Mouse (Mus musculus) lung, embryonic 15.5 days (tissue): Measurements from ENCODE around the gene Sdhd. TPM values are rescaled to one million over a fixed set of nuclear protein-coding genes. Genes with fewer than 3 reads are reported as not detected.
A peak's percentile ranks its signal among the peaks of the same experiment; 100 is the strongest.
"Not testable (repeated sequence)": the region's sequence is repeated elsewhere in the genome, so short reads cannot be mapped to it uniquely, and the experiment has no call there.

Experiments used
- ATAC-seq: fragments of 200-750 bp; cut with Nextera tagmentation; 2 replicates; pipeline ENCODE4 v1.8.0; 2017; ENCODE audit warnings: moderate number of reproducible peaks, borderline replicate concordance; ENCODE audit not compliant: low FRiP score, low TSS enrichment; ENCODE audit errors: extremely low read depth
- H3K27ac ChIP-seq: fragments of 300-500 bp; sonication (generic); 2 replicates; pipeline ENCODE4 v1.5.1; 2015; ENCODE audit warnings: moderate library complexity, mild to moderate bottlenecking, inconsistent platforms
- H3K27me3 ChIP-seq: fragments of 300-500 bp; sonication (generic); 2 replicates; pipeline ENCODE4 v1.6.1; 2015; ENCODE audit warnings: inconsistent platforms
- H3K36me3 ChIP-seq: fragments of 300-500 bp; sonication (generic); 2 replicates; pipeline ENCODE4 v1.6.1; 2015; ENCODE audit warnings: inconsistent platforms
- H3K4me1 ChIP-seq: fragments of 300-500 bp; sonication (generic); 2 replicates; pipeline ENCODE4 v1.6.1; 2015; ENCODE audit warnings: inconsistent platforms
- H3K4me2 ChIP-seq: fragments of 300-500 bp; sonication (generic); 2 replicates; pipeline ENCODE4 v1.6.1; 2015; ENCODE audit warnings: inconsistent platforms, mild to moderate bottlenecking, moderate library complexity
- H3K4me3 ChIP-seq: fragments of 300-500 bp; sonication (generic); 2 replicates; pipeline ENCODE4 v1.5.1; 2015; ENCODE audit warnings: mild to moderate bottlenecking, inconsistent platforms
- H3K9ac ChIP-seq: fragments of 300-500 bp; sonication (generic); 2 replicates; pipeline ENCODE4 v1.6.1; 2015; ENCODE audit warnings: inconsistent platforms
- H3K9me3 ChIP-seq: fragments of 300-500 bp; sonication (generic); 2 replicates; pipeline ENCODE4 v1.6.1; 2016; ENCODE audit warnings: inconsistent platforms
- WGBS: fragments of 180-500 bp; shearing (Covaris S2); methylation state at CpG from one replicate; pipeline ENCODE4 v1.1.7; 2015; 5-methylcytosine and 5-hydroxymethylcytosine counted together
- polyA plus RNA-seq: library from polyadenylated mRNA; unstranded; fragments of >200 nt; fragmentation: Nextera tagmentation; extraction: Ambion mirVana; gene quantifications from 2 replicates; pipeline ENCODE4 v1.2.1, GENCODE M21; 2015

Gene Sdhd
- polyA plus RNA-seq = 305 and 310 TPM in 2 replicates

DNA sequence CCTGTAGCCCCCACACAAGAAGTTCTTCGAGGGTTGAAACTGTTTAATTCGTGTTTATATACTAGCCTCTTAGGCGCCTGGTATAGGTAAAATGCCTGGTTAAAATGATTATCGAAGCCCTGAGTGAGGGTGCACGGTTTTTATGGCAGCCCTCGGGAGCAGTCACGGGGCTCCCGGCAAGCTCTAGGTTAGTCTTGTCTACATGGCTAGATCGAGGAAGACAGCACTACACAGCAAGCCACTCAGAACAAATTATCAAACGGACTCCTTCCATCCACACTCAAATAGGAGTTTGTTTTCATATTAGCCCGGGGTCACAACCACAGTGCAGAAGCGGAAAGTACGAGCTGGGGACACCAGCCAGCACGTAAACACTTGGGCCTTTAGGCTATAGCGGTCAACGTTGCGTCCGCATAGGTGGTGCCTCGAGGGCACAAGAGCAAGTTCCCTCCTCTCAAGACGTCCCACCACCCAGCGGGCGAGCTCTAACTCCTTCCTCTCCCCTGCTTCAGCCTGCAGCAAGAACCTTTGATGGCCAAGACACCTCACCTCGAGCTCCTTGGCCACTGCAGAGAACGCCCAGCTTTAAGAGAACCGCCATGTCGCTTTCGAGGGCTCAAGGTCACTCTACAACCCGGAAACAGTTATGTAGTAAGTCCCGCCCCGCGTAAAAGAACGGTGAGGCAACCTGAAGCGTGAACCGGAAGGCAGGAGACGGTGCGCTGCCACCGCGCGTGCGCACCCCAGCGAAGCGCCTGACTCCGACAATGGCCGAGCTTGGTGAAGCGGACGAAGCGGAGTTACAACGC, at the start of gene Sdhd, which contains the start of gene Timm8b:
TSS of gene Sdhd (minus strand) at position 624 of the 809 bp plus-strand sequence.
TSS of gene Timm8b (plus strand) at position 722 of the 809 bp plus-strand sequence.
- Histone ChIP-seq H3K4me3 (peak within 1 kb of the TSS; percentile 94), H3K27ac (peak within 1 kb of the TSS; percentile 90), H3K36me3 (peaks cover 49% of the 10 kb centered on the region), H3K9ac (peak within 1 kb of the TSS; percentile 87), H3K4me1 (peaks cover 23% of the 10 kb centered on the region), H3K9me3 (no peaks in the 10 kb centered on the region), H3K4me2 (peak within 1 kb of the TSS; percentile 84), H3K27me3 (no peaks in the 10 kb centered on the region)
- WGBS = under 1% methylated on average over 48 of the region's 48 CpGs
- peak; percentile 96 for ATAC-seq

DNA sequence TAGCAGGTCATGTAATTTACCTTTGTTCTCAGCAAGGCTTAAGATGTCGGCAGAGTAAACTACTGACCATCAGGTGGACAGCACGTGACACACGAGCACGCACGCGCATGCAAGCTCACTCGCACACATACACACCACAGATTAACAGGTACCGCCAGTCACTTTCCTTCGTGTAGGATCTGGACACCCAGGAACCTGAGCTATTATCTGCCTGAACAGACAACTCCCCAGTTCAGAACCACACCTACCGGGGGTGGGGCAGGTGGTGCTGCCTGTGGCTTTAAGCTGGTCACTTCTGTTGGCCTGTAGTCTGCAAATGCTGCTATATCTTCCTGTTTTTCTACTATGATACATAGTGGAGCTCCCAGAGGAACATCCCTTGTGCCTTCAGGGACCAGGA, 46.9 kb upstream of the Sdhd start:
- H3K4me3 ChIP-seq = no peak overlapping the region
- H3K9ac ChIP-seq = no peak overlapping the region
- H3K27me3 ChIP-seq = no peaks in the 10 kb centered on the region
- H3K9me3 ChIP-seq = no peaks in the 10 kb centered on the region
- H3K36me3 ChIP-seq = peaks cover 55% of the 10 kb centered on the region
- H3K4me1 ChIP-seq = no peaks in the 10 kb centered on the region
- 95% methylated on average over 10 of the region's 10 CpGs for WGBS
- no peak overlapping the region for H3K4me2 ChIP-seq
- ATAC-seq = no peak
- H3K27ac ChIP-seq = no peak overlapping the region

DNA sequence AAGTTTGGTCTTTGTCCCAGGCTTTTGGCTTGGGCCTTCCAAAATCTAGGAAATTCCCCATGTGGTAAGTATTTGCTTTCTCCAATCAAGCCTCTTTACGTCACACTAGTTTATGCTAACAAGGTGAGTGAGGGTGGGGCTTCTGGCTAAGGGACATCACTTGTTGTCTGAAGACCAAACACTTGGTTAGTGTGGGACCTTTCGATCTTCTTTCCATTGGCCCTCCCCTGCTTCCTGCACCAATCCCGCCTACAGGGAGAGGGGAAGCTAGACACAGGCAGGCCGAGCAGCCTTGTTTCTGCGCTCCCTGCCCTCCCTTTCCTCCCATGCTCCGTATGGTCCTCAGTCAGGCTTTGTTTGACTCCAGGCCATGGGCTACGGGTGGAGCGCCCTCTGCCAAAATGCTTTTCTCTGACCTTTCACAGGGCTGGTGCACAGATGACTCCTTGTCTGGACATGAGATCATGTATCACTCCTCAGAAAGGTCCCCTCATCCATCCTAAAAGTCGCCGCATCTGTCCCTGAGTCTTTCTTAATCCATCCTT, 43.3 kb upstream of the Sdhd start:
- Histone ChIP-seq H3K9ac (no peak overlapping the region), H3K4me1 (no peaks in the 10 kb centered on the region), H3K27ac (no peak overlapping the region), H3K4me2 (no peak overlapping the region), H3K27me3 (no peaks in the 10 kb centered on the region), H3K9me3 (no peaks in the 10 kb centered on the region), H3K4me3 (no peak overlapping the region), H3K36me3 (peaks cover 66% of the 10 kb centered on the region)
- whole genome bisulfite sequencing = 81% methylated on average over 10 of the region's 10 CpGs
- ATAC-seq = no peak

DNA sequence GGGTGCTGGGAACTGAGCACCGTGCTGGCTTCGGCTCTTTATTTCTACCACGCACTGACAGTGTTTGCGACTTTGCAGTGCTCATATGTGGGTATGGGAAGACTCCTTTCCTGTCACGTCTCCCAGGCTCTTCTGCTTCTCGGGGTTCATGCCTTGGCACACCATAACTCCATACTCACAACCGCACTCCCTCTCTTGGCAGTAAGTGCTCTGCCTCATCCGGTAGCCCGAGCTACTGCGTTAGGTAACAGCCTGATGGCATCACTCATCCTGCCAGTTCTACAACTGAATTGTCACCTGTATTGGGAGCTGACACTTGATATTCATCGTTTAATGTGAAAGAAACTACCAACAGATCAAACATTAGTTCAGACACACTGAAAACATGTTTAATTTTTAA, 30.7 kb upstream of the Sdhd start:
- no peaks in the 10 kb centered on the region for H3K4me1 ChIP-seq
- no peak overlapping the region for H3K9ac ChIP-seq
- 90% methylated on average over 11 of the region's 11 CpGs for WGBS
- H3K4me3 ChIP-seq = no peak overlapping the region
- no peaks in the 10 kb centered on the region for H3K27me3 ChIP-seq
- H3K4me2 ChIP-seq = no peak overlapping the region
- ATAC-seq = no peak
- H3K9me3 ChIP-seq = no peaks in the 10 kb centered on the region
- H3K36me3 ChIP-seq = peaks cover 41% of the 10 kb centered on the region
- no peak overlapping the region for H3K27ac ChIP-seq

DNA sequence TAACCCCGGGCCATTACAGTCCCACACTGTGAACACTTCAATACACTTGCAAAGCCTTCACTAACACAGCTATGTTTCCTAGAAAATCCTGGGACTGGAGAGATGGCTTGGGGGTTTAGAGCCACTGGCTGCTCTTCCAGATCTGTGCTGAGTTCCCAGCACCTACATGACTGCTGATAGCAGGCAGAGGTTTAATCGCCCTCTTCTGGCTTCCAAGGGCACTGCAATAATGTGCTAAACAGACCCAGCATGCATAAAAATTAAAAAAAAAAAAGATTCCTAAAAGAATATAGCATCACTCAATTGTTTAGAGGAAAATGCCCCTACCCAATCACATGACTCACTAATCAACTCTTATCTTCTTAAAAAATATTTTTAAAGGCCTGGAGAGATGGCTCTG, 29.4 kb upstream of the Sdhd start:
- H3K4me1 ChIP-seq = no peaks in the 10 kb centered on the region
- no peaks in the 10 kb centered on the region for H3K27me3 ChIP-seq
- no peak for ATAC-seq
- no peak overlapping the region for H3K4me3 ChIP-seq
- no peaks in the 10 kb centered on the region for H3K9me3 ChIP-seq
- H3K27ac ChIP-seq = no peak overlapping the region
- no peak overlapping the region for H3K9ac ChIP-seq
- WGBS = 59% methylated on average over 2 of the region's 2 CpGs
- H3K4me2 ChIP-seq = no peak overlapping the region
- H3K36me3 ChIP-seq = peaks cover 34% of the 10 kb centered on the region

DNA sequence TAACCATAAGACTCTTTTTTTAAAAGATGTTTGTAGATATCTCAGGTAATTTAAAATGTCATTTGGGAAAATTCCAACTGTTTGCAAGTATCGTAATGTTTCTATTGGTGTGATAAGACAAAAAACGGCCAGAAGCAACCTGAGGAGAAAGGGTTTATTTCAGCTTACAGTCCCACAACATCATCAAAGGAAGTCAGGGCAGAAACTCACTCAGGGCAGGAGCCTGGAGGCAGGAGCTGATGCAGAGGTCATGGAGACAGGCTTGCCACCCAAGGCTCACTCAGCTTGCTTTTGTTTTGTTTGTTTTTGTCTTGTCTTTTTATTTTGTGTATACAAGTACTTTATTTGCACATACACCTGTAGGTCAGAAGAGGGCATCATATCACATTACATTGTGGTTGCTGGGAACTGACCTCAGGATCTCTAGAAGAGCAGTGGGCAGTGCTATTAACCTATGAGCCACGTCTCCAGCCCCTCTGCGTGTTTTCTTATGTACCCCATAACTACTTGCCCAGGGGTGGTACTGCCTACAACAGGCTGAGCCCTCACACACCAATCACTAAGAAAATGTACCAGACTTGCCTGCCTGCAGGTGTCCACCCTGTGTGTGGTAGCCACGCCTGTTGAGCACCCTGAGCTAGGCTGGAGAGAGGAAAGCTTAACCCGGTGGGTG, 28.5 kb upstream of the Sdhd start:
- no peaks in the 10 kb centered on the region for H3K9me3 ChIP-seq
- no peak for ATAC-seq
- 85% methylated on average over 6 of the region's 6 CpGs for WGBS

DNA sequence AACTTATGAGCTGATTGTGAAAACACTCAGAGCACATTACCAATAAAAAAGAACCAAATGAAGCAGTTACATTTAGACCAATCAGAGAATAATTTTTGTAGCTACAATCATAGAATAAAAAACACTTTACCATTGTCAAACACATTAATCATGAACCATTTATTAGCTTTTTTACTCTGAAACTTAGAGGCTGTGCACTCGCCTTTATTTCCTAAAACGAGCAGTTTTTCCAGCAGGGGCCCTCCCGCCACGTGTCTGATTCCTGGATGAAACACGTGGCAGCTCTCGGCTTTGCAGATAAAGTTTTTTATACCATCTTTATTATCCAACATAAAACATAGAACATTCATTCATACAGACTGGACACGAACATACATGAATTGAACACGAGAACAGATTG, 27.3 kb upstream of the Sdhd start:
- H3K4me1 ChIP-seq, H3K9me3 ChIP-seq, H3K9ac ChIP-seq, H3K27me3 ChIP-seq, H3K27ac ChIP-seq, H3K4me2 ChIP-seq, ATAC-seq, H3K4me3 ChIP-seq: not testable (repeated sequence)
- 91% methylated on average over 6 of the region's 8 CpGs for WGBS
- H3K36me3 ChIP-seq = peaks cover 18% of the 10 kb centered on the region

More for the DNA sequence above, 28.5 kb upstream of the Sdhd start:
- Histone ChIP-seq H3K27ac (no peak overlapping the region), H3K4me1 (no peaks in the 10 kb centered on the region), H3K36me3 (peaks cover 28% of the 10 kb centered on the region), H3K4me3 (no peak overlapping the region), H3K4me2 (no peak overlapping the region), H3K27me3 (no peaks in the 10 kb centered on the region), H3K9ac (no peak overlapping the region)

DNA sequence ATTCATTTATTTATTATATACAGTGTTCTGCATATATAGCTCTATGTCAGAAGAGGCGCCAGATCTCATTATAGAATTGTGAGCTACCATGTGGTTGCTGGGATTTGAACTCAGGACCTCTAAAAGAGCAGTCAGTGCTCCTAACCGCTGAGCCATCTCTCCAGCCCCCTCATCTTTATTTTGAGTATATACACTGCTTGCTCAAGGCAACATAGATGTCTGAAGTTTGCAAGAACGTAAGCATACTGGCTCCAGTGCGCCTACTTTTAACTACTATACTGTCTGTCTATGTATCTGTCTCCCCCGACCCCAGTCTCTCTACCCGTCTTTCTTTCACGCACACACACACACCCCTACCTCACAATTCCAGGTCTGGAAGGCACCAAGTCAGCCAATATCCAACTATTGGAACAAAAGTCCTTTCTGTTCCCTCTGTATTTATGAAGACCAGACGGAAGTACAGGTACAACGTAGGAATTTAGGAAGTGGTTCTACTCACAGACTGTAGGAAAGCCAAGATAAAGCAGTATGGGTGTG, 14.2 kb upstream of the Sdhd start:
- WGBS = 56% methylated on average over 9 of the region's 9 CpGs
- no peaks in the 10 kb centered on the region for H3K9me3 ChIP-seq
- H3K27me3 ChIP-seq = no peaks in the 10 kb centered on the region
- H3K4me2 ChIP-seq = peak overlapping the region; percentile 70
- H3K36me3 ChIP-seq = peaks cover 21% of the 10 kb centered on the region
- H3K4me3 ChIP-seq = peak overlapping the region; percentile 100
- no peak for ATAC-seq
- peaks cover 15% of the 10 kb centered on the region for H3K4me1 ChIP-seq
- H3K9ac ChIP-seq = no peak overlapping the region
- H3K27ac ChIP-seq = no peak overlapping the region

DNA sequence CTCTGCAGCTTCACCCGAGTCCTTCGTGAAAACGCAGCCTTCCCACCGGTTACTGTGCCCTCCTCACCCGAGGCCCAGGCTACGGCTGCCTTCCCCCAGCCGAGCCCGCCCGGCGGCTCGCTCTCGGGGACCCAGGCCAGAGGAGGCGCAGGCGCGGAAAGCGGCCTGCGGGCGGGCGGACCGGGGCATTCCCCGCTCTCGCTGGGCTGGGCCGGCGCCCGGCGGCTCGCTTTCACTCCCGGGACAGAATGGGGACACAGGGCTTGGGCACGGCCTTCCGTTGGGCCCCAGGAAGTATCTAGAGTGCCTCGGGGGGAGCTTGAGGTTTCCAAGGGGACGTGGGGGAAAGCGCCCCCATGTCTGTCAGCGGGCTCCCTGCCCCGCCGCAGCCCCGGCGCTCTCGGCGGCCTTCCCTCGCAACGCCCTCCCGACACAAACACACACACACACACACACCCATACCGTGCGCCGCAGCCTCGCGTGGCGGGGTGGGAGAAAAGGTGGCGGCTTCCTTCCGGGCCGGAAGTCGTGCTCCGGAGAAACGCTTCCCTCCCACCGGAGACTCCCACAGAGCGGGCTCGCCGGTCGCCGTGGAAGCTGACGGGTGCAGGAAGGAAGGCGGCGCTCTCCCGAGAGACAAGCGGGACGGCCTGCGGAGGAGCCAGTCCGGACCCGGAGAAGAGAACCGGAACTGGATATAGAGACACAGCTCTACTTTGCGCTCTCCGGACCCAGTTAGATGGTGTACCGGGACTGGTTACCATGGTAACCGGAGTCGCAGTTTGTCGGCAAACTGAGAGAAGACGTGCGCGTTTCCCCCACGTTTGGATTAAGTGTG, 13.4 kb upstream of the Sdhd start, which contains the start of the genes Pih1d2 and Nkapd1:
TSS of gene Pih1d2 (plus strand) at position 556 of the 838 bp plus-strand sequence.
TSS of gene Nkapd1 (minus strand) at position 699 of the 838 bp plus-strand sequence.
- Histone ChIP-seq H3K36me3 (peaks cover 29% of the 10 kb centered on the region), H3K9ac (peak within 1 kb of the TSS; percentile 100), H3K9me3 (no peaks in the 10 kb centered on the region), H3K27me3 (no peaks in the 10 kb centered on the region), H3K27ac (peak within 1 kb of the TSS; percentile 96), H3K4me3 (peak within 1 kb of the TSS; percentile 100), H3K4me1 (peaks cover 15% of the 10 kb centered on the region), H3K4me2 (peak within 1 kb of the TSS; percentile 70)
- under 1% methylated on average over 78 of the region's 81 CpGs for WGBS
- ATAC-seq = peak; percentile 94

DNA sequence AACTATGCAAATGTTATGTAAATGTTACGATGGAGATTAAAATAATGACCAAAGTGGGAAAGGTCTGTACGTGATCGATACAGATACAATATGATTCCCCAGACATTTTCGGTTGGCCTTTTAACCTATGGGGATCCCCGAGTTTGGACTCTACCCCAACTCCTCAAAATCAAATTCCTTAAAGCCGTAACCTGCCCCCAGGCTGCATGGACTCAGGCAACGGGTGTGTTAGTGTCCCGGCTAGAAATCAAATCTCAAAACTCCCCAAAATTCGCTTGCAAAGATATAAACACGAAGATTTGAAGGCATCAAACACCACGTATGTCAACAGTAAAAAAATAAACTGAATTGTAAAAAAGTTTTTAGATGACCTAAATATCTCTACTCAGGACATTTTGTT, 12.5 kb upstream of the Sdhd start:
- no peak overlapping the region; the same call in 1 of the 2 replicates for H3K27ac ChIP-seq
- peak overlapping the region; percentile 100 for H3K4me3 ChIP-seq
- 32% methylated on average over 11 of the region's 11 CpGs for WGBS
- peak overlapping the region; percentile 100 for H3K9ac ChIP-seq
- H3K4me2 ChIP-seq = peak overlapping the region; percentile 70
- H3K36me3 ChIP-seq = peaks cover 35% of the 10 kb centered on the region
- peaks cover 15% of the 10 kb centered on the region for H3K4me1 ChIP-seq
- ATAC-seq = no peak
- no peaks in the 10 kb centered on the region for H3K27me3 ChIP-seq
- H3K9me3 ChIP-seq = no peaks in the 10 kb centered on the region

- 85% methylated on average over 4 of the region's 4 CpGs for WGBS
- peaks cover 70% of the 10 kb centered on the region for H3K36me3 ChIP-seq
- H3K9me3 ChIP-seq = no peaks in the 10 kb centered on the region
Observed at GRCm38 (mm10) chr9:50612115-50612514, 8.5 kb upstream of the Sdhd start.

More at GRCm38 (mm10) chr9:50612115-50612514, 8.5 kb upstream of the Sdhd start:
- ATAC-seq = no peak
- H3K27me3 ChIP-seq = no peaks in the 10 kb centered on the region
- H3K4me3 ChIP-seq = no peak overlapping the region
- no peak overlapping the region for H3K27ac ChIP-seq
- H3K9ac ChIP-seq = no peak overlapping the region
- peaks cover 7% of the 10 kb centered on the region for H3K4me1 ChIP-seq
- no peak overlapping the region for H3K4me2 ChIP-seq
